Mouse (Mus musculus) liver, embryonic 16.5 days (tissue): ENCODE results near the gene Spta1. TPM values are rescaled to one million over a fixed set of nuclear protein-coding genes. Genes with fewer than 3 reads are reported as not detected.

Experiments used
- polyA plus RNA-seq: library from polyadenylated mRNA; unstranded; fragments of >200 nt; fragmentation: Nextera tagmentation; extraction: Ambion mirVana; gene quantifications from 2 replicates; pipeline ENCODE4 v1.2.1, GENCODE M21; 2015

Spta1 gene
- polyA plus RNA-seq, 1 experiment from 2014 or later, result 35.2 TPM

Other genes starting within 250 kb of the Spta1 start
- 3.8 and 4.4 TPM in 2 replicates for gene Mndal, start 230.3 kb upstream of the Spta1 start, polyA plus RNA-seq
- 2.3 and 2.4 TPM in 2 replicates for gene Ifi203, start 230.1 kb upstream of the Spta1 start, polyA plus RNA-seq
- not detected in 2 replicates for gene Ifi202b, start 190.0 kb upstream of the Spta1 start, polyA plus RNA-seq
- gene Ifi205, start 141.0 kb upstream of the Spta1 start, polyA plus RNA-seq, result 0.60 and 1.1 TPM in 2 replicates
- gene Olfr433, start 132.1 kb upstream of the Spta1 start, polyA plus RNA-seq, result 0.09 and 0.12 TPM in 2 replicates
- not detected in 2 replicates for gene Olfr432, start 123.6 kb upstream of the Spta1 start, polyA plus RNA-seq
- not detected in 2 replicates for gene Olfr430, start 106.2 kb upstream of the Spta1 start, polyA plus RNA-seq
- not detected in 2 replicates for gene Olfr429, start 88.4 kb upstream of the Spta1 start, polyA plus RNA-seq
- gene Olfr427, start 75.9 kb upstream of the Spta1 start, polyA plus RNA-seq, result not detected in 2 replicates
- not detected in 2 replicates for gene Olfr231, start 51.6 kb upstream of the Spta1 start, polyA plus RNA-seq
- not detected in 2 replicates for gene Olfr424, start 41.3 kb upstream of the Spta1 start, polyA plus RNA-seq
- gene Olfr420, start 17.1 kb upstream of the Spta1 start, polyA plus RNA-seq, result 0.97 and 1.1 TPM in 2 replicates
- 0.11 and 0.13 TPM in 2 replicates for gene Olfr419, start 79.3 kb downstream of the Spta1 start, polyA plus RNA-seq
- not detected in 2 replicates for gene Mptx1, start 157.7 kb downstream of the Spta1 start, polyA plus RNA-seq
- gene Olfr417, start 192.3 kb downstream of the Spta1 start, polyA plus RNA-seq, result 0.04 TPM in 1 of 2 replicates, not detected in the other
- gene Olfr248, start 218.3 kb downstream of the Spta1 start, polyA plus RNA-seq, result not detected in 2 replicates